Mouse (Mus musculus): Measurements from ENCODE around the gene Trim59.

DNA sequence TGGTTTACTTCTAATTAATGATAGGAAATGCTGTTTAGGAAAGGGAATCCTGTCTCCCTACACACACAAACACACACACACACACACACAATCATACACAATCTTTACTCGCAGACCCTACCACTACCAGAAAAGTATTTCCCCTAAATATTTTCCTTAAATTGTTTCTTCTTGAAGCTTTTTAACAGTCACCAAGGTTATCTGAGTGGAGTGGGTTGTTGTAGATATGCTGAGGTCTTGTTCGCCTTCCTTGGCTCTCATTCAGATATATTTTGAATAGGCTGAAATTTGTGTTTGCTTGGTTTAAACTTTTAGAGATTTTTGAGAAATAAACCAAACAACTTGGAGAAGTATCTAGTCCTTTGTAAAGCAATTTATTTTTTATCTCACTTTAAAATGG lies 35.7 kb downstream of the Trim59 start:
- no peak for TF ChIP-seq POLR2A (IDR thresholded peaks at IDR 0.05; ENCODE audit: insufficient read depth, low read length)
- no peak for TF ChIP-seq EP300 (IDR thresholded peaks at IDR 0.05; ENCODE audit: insufficient read depth, low read depth, low read length)
- no peak for TF ChIP-seq CTCF (IDR thresholded peaks at IDR 0.05; ENCODE audit: low read depth, low read length)
